Mouse (Mus musculus) A20 (cell line): ENCODE data around the gene Lap3.

Experiments used
- DNase-seq: peaks from one replicate; pipeline ENCODE4 v3.0.0-alpha.2; 2011; ENCODE audit warnings: low read depth, low spot score

The Lap3 gene

GRCm38 (mm10) chr5:45493191-45494092, at the start of gene Lap3:
TSS of gene Lap3 (plus strand) at chr5:45493374.
- DNase-seq, result peak; percentile 98

GRCm38 (mm10) chr5:45444130-45444832, 48.9 kb upstream of the Lap3 start:
- DNase-seq, result no peak

DNA sequence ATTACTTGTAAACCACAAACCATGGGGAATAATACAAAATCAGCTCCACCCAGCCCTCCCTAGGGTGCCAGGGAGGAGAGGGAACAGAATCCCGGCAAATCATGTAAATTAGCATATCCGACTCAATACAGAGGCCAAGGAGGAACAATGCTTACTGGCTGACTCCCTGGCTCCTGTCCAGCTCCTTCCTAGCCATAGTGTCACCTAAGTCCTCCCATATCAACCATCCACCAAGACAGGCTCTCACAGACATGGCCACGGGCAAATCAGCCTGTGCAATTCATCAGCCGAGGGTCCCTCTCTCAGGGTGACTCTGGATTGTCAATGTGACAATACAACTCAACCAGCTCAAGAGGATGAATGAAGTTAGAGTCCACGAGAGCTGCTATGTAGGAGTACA, 44.5 kb upstream of the Lap3 start:
- DNase-seq, result no peak

DNA sequence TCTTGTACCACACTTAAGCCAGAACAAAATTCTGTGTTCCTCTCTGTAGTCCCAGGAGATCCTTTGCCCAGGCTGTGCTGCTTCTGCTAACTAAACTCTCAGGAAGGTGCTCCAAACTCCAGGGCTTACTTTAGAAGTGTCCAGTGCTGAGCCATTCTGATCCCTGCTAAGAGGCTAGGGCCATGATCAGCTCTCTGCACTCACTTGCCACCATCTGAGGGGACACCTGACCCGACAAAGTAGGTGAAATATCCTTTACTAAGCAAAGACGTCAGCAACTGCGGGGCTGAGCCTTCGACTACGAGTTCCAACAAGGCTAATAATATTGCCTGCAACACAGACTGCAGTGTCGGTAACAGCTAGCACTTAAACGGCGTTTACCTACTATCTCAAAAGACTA, 44.0 kb upstream of the Lap3 start:
- no peak for DNase-seq

DNA sequence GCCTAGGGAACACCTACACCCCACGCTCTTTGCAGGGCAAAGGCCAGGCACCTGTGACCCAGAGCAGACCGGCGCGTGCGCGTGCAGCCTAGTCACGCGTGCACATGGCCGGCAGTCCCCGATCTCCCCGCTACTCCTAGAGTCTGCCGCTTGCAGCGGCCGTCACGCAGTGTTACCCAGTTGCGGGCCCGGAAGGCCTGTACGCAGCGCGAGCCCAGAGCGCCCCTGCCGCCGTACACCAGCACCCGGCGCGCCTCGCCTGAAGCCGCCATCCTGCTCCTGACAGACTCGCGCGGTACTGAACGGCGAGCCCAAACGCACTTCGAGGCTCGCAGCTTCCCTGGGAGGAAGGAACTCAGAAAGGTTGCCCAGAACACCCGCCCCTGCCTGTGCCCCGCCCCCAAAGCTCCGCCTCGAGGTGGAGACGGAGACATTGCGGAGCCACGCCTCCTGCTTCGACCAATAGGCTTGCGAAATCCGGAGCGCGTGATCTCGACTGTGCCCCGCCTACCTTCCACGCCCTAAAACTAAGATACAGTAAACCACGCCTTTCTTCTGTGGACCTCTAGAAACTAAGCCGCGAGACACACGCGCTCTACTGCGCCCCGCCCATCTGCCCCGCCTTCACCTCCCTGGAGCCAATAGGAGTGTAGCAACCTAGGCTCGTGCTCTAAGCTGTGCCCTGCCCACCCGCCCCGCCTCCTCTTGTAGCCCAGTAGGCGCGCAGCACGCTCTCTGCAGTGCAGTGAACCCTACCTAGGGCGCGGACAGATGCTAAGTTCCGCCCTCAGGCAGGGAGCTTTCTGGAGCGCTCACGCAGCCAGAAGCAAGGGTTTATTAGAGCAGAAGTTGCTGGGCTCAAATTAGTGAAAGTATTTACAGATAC, 43.1 kb upstream of the Lap3 start, which contains the start of gene Qdpr:
TSS of gene Qdpr (minus strand) at position 406 of the 886 bp plus-strand sequence.
- DNase-seq, result peak; percentile 100

DNA sequence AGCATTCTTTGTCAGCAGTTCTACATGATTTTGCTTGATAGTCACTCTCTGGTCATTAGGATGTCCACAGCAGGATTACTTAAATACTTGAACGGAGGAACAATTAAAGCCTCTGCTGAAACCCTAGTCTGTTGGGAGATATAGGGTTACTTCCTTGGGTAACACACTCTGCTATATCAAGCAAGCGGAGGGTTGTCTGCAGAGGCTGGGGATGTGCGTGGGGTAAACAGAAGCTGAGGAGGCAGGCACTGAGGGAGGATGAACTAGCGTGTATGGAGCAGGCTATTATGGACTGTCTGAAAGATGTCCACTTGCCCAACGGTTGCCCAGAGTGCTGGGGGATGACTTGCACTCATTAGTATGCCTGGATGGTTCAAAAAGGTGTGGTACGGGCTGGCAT, 39.7 kb upstream of the Lap3 start, which contains the start of gene Clrn2:
TSS of gene Clrn2 (plus strand) at position 301 of the 400 bp plus-strand sequence.
- DNase-seq, result no peak

- DNase-seq, result no peak
Measured at GRCm38 (mm10) chr5:45454456-45454855, 38.7 kb upstream of the Lap3 start.

DNA sequence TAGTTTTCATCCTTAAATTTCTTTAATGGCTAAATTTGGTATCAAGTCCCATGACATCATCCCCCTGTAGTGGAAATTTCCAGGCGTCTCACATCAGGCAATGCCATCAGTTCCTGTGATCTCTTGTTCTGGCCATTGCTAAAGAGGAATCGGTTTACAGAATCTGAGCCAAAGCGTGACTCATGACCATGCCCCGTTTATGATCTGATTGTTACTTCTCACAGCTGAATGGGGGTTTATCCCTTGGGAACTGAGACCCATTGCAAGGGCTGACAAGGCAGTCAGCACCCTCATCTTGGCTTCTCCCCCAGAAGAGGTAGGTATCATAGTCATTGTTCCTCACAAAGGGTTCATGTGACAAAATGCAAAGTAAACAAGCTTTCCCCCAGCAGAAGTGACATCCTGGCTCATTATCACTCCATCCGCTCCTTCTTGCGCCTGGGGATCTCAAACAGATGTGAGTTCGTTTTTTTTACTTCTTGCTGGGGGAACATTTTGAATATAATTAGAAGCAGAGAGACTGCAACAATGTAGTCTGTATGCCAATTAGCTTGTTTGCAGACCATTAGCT, 20.2 kb upstream of the Lap3 start:
- no peak for DNase-seq

DNA sequence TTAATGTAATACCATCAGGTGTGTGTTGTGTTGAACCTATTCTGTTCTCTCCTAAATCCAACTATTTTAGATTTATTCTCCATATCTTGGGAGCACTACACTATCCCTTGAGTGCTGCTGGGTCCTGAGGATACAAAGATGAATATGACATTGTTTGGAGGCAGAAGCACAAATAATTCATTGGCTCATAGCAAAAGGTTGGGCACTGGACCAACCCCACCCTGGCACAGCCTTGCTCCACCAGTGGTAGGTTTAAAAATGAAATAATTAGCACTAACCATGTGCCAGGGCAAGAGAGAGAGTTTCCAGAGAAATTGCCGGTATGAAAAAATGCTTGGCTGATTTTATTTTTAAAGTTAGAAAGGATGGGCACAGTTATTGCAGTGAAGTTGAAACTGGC, 19.7 kb upstream of the Lap3 start:
- no peak for DNase-seq

GRCm38 (mm10) chr5:45474215-45474614, 19.0 kb upstream of the Lap3 start:
- peak; percentile 74 for DNase-seq

DNA sequence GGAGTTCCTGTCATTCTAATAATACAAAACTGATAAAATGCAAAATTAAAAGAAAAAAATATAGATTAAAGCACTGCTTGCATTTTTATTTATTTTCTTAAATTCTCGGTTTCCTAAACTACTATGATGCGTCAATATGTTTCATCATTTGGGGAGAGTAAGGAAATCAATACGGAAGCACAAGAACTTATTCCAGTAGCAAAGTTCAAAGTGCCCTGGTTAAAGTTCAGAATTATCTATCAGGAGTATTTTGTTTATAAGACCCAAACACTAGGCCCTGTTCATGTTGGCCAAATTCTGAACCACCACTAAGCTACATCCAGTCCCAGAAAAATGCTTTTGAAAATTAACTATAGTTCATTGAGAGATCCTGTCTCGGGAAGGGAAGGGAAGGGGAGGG, 18.4 kb upstream of the Lap3 start:
- DNase-seq, result no peak

DNA sequence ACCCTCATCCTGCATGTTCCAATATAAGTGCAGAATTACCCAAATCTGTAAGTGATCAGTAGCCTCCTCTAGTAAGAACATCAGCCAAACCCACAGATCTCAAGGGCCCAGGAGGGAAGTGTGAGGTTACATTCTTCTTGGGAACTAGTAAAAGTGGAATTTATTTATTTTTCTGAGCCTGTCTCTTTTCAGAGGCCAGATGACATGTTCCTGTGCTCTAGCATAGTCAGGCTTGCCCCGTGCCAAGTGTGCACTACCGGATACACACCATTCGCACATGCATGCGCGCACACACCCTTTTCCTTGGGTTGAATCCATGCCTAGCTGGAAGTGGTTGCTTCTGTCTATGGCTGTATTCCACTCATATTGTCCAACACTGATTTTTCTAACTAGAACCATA, 17.4 kb upstream of the Lap3 start:
- DNase-seq, result no peak

DNA sequence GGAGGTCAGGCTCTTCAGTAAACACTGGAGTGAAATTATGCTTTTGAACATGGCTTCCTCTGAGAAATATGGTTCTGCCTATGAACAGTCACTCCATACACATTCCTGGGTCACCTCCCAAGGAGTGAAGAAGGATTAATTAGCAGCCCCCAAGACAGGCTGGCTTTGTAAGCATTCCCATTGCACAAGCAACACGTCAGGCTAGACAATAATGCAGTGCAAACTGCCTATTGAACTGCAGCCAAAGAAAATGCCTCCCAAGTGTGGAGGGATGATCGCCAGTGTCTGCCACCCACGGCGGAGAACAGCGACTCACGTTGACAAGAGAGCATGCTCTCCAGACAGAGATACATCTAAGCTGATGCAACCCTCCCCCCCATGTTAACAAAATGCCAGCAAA, 16.9 kb upstream of the Lap3 start:
- no peak for DNase-seq

- DNase-seq, result no peak
Measured at GRCm38 (mm10) chr5:45477601-45478000, 15.6 kb upstream of the Lap3 start.

GRCm38 (mm10) chr5:45480066-45480465, 13.1 kb upstream of the Lap3 start:
- no peak for DNase-seq

GRCm38 (mm10) chr5:45481125-45481524, 12.0 kb upstream of the Lap3 start:
- DNase-seq, result no peak

GRCm38 (mm10) chr5:45482607-45483006, 10.6 kb upstream of the Lap3 start:
- no peak for DNase-seq

DNA sequence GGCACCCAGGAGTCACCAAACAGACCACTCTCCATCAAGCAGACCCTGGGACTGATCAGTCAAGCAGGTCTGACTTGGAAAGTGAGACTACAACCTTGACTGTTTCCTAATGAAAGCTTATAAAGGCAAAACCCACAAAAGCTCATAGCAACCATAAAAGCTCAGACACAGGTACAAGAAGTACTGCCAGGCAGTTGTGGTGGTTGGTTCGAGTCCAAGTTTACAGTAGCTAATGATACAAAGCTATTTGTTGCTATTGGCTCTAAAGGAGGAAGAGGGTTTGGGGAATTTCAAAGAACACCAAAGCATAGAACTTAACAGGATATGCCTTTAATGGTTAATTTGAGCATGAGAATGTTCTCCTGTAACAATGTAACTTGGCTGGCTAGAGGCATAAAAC, 9.5 kb upstream of the Lap3 start:
- no peak for DNase-seq

GRCm38 (mm10) chr5:45491776-45492175, 1.4 kb upstream of the Lap3 start:
- no peak for DNase-seq

GRCm38 (mm10) chr5:45494093-45494755, 1.1 kb downstream of the Lap3 start:
- peak; percentile 62 for DNase-seq

DNA sequence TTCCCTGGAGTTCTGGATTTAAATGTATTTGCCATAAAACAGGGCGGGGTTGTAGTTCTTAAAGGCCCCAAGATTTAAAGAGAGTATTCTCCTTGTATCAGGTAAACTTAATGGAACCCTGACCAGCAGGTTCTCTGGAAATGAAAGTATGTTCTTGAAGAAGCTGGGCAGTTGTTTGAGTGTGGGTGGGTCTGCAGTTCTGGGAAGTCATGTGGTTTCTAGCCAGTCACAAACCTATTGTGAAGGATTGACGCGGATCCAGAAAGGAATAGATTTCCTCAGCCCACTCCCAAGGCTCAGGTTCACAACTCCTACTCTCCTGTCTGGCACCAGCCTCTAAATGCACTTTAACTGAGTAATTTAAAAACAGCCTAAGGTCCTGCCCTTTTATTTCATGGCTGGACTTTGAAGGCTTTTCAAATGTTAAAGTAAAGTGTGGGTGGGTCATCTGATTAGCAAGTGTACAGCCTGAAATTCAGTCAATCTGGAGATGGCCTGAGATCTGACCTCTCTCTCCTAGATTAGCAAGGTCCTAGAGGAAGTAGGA, 2.3 kb downstream of the Lap3 start:
- DNase-seq, result no peak
